Mouse (Mus musculus) embryonic facial prominence, embryonic 10.5 days (tissue): ENCODE measurements around the gene Depp1. TPM values are rescaled to one million over a fixed set of nuclear protein-coding genes. Genes with fewer than 3 reads are reported as not detected.
"Not testable (repeated sequence)": the region's sequence is repeated elsewhere in the genome, so short reads cannot be mapped to it uniquely, and the experiment has no call there.

ENCODE experiments used
- DNase-seq: peaks from one replicate; pipeline ENCODE4 v3.0.0-alpha.2; 2017; ENCODE audit warnings: low spot score
- H3K27ac ChIP-seq: fragments of 300-500 bp; sonication (generic); replicated peaks from 2 replicates; pipeline ENCODE4 v1.5.1; 2016; ENCODE audit warnings: mild to moderate bottlenecking
- H3K27me3 ChIP-seq: fragments of 300-500 bp; sonication (generic); replicated peaks from 2 replicates; pipeline ENCODE4 v1.6.1; 2016; ENCODE audit warnings: low read depth, mild to moderate bottlenecking; ENCODE audit not compliant: poor library complexity, severe bottlenecking
- H3K36me3 ChIP-seq: fragments of 300-500 bp; sonication (generic); replicated peaks from 2 replicates; pipeline ENCODE4 v1.6.1; 2016; ENCODE audit warnings: mild to moderate bottlenecking, moderate library complexity
- H3K4me1 ChIP-seq: fragments of 300-500 bp; sonication (generic); 2 replicates; pipeline ENCODE4 v1.6.1; 2016
- H3K4me3 ChIP-seq: fragments of 300-500 bp; sonication (generic); 2 replicates; pipeline ENCODE4 v1.5.1; 2016; ENCODE audit warnings: mild to moderate bottlenecking, moderate library complexity
- H3K9me3 ChIP-seq: fragments of 300-500 bp; sonication (generic); 2 replicates; pipeline ENCODE4 v1.6.1; 2016; ENCODE audit warnings: mild to moderate bottlenecking
- WGBS: fragments of 180-500 bp; shearing (Covaris S2); methylation state at CpG from one replicate; pipeline ENCODE4 v1.1.7; 2016; 5-methylcytosine and 5-hydroxymethylcytosine counted together
- polyA plus RNA-seq: library from polyadenylated mRNA; unstranded; fragments of >200 nt; fragmentation: Nextera tagmentation; extraction: Ambion mirVana; gene quantifications from 2 replicates; pipeline ENCODE4 v1.2.1, GENCODE M21; 2016

Gene Depp1
- 16.5 and 20.6 TPM in 2 replicates for polyA plus RNA-seq

DNA sequence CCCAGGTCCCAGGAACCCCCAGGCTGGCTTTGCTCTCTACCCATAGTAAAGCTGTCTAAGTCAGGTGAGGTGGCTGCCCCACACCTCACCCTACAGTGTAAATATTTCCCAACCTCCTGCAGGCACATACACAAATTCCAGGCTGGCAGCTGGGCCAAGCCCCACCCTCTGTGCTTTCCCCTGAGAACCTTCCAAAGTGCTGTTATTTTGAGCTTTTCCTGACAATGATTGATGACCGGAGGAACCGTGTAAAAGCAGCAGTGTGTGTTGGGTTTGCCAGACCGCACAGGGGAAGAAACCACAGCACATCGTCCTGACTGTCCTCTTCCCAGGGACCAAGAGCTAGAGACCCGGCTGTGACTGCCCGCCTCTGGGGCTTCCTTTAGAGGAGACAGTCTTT lies at the start of gene Depp1:
TSS of gene Depp1 (plus strand) at position 204 of the 400 bp plus-strand sequence.
- DNase-seq: no peak
- Histone ChIP-seq H3K4me3 (peak within 1 kb of the TSS; percentile 32), H3K27me3 (no peaks in the 10 kb centered on the region), H3K27ac (no peak within 1 kb of the TSS; the same call in 1 of the 2 replicates), H3K36me3 (peaks cover 7% of the 10 kb centered on the region; the same call in 1 of the 2 replicates), H3K9me3 (no peaks in the 10 kb centered on the region), H3K4me1 (peaks cover 26% of the 10 kb centered on the region)
- WGBS: 63% methylated on average over 6 of the region's 6 CpGs

GRCm38 (mm10) chr6:116600969-116601368 lies 49.4 kb upstream of the Depp1 start:
- not testable (repeated sequence) for H3K4me3 ChIP-seq, DNase-seq, H3K9me3 ChIP-seq, H3K36me3 ChIP-seq, H3K27me3 ChIP-seq, H3K4me1 ChIP-seq, H3K27ac ChIP-seq

DNA sequence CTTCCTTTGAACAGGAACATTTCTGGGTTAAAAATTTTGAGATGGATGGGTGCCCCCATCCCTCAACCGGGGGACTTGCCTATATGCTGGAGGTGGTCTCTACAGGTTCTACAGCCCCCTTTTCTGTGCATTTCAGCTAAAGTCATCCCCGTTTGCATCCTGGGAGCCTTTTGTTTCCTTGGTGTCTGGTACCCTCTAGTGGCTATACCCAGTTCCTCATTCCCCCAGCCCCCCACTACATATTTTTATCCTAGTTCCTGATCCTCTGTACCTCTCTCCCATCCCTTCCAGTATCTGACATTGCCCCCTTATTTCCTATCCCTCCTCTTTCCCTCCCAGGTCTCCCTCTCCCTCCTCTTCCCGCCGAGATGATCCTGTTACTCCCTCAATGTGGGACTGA lies 43.2 kb upstream of the Depp1 start:
- H3K4me3 ChIP-seq: no peak overlapping the region
- H3K27me3 ChIP-seq: no peaks in the 10 kb centered on the region
- 48% methylated on average over 4 of the region's 4 CpGs for WGBS
- no peaks in the 10 kb centered on the region for H3K9me3 ChIP-seq
- no peak for DNase-seq
- H3K4me1 ChIP-seq: no peaks in the 10 kb centered on the region
- no peaks in the 10 kb centered on the region for H3K36me3 ChIP-seq
- no peak overlapping the region for H3K27ac ChIP-seq

DNA sequence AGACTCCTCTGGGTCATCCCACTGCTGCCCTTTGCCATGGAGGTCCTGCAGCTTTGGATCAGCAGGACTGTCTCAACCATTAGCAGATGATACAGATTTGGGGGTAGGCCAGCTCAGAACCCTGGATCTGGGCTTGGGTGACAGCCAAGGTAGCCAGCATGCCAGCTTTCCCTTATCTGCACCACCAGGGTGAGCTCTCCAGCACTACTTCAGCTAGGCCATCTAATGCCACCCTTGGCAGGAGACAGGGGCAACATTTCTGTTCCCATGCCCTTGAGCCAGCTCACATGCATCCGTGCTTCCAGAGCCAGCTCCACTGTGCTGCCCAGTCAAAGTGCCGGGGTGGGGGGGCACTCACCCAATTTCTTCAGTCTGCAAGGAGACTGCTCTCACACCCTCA lies 34.7 kb upstream of the Depp1 start:
- WGBS: 76% methylated on average over 2 of the region's 2 CpGs
- H3K27me3 ChIP-seq: no peaks in the 10 kb centered on the region
- H3K4me3 ChIP-seq: no peak overlapping the region
- no peaks in the 10 kb centered on the region for H3K9me3 ChIP-seq
- no peak for DNase-seq
- H3K27ac ChIP-seq: no peak overlapping the region
- no peaks in the 10 kb centered on the region for H3K36me3 ChIP-seq
- no peaks in the 10 kb centered on the region for H3K4me1 ChIP-seq

GRCm38 (mm10) chr6:116618073-116618472 lies 32.3 kb upstream of the Depp1 start:
- Histone ChIP-seq H3K36me3 (no peaks in the 10 kb centered on the region), H3K27me3 (no peaks in the 10 kb centered on the region), H3K4me3 (no peak overlapping the region), H3K27ac (no peak overlapping the region), H3K9me3 (no peaks in the 10 kb centered on the region), H3K4me1 (peaks cover 10% of the 10 kb centered on the region; the same call in 1 of the 2 replicates)
- DNase-seq: no peak

GRCm38 (mm10) chr6:116621318-116622023 lies 28.9 kb upstream of the Depp1 start:
- Histone ChIP-seq H3K27ac (no peak overlapping the region), H3K36me3 (peaks cover 23% of the 10 kb centered on the region), H3K9me3 (no peaks in the 10 kb centered on the region), H3K4me3 (no peak overlapping the region), H3K27me3 (no peaks in the 10 kb centered on the region), H3K4me1 (peaks cover 10% of the 10 kb centered on the region; the same call in 1 of the 2 replicates)
- DNase-seq: no peak
- WGBS: 56% methylated on average over 8 of the region's 8 CpGs

- not testable (repeated sequence) for H3K4me3 ChIP-seq, H3K27ac ChIP-seq, DNase-seq
Observed at GRCm38 (mm10) chr6:116626417-116626816, 24.0 kb upstream of the Depp1 start.

GRCm38 (mm10) chr6:116628095-116628494 lies 22.3 kb upstream of the Depp1 start:
- H3K9me3 ChIP-seq: no peaks in the 10 kb centered on the region
- DNase-seq: no peak
- H3K4me3 ChIP-seq: peak overlapping the region; percentile 76
- H3K4me1 ChIP-seq: peaks cover 11% of the 10 kb centered on the region
- H3K36me3 ChIP-seq: peaks cover 31% of the 10 kb centered on the region
- no peaks in the 10 kb centered on the region for H3K27me3 ChIP-seq
- H3K27ac ChIP-seq: peak overlapping the region; percentile 99
- 31% methylated on average over 9 of the region's 9 CpGs for WGBS

More at GRCm38 (mm10) chr6:116626417-116626816, 24.0 kb upstream of the Depp1 start:
- H3K9me3 ChIP-seq, H3K27me3 ChIP-seq: not testable (repeated sequence)
- Histone ChIP-seq H3K4me1 (peaks cover 16% of the 10 kb centered on the region), H3K36me3 (peaks cover 31% of the 10 kb centered on the region)
- 95% methylated on average over 9 of the region's 9 CpGs for WGBS

GRCm38 (mm10) chr6:116628539-116629171 lies 21.8 kb upstream of the Depp1 start, which contains the start of gene Zfp422:
Zfp422 (minus strand) TSS chr6:116628999.
- Histone ChIP-seq H3K27ac (peak within 1 kb of the TSS; percentile 99), H3K4me3 (peak within 1 kb of the TSS; percentile 76), H3K4me1 (peaks cover 11% of the 10 kb centered on the region), H3K36me3 (peaks cover 31% of the 10 kb centered on the region), H3K9me3 (no peaks in the 10 kb centered on the region), H3K27me3 (no peaks in the 10 kb centered on the region)
- WGBS: under 1% methylated on average over 56 of the region's 56 CpGs
- DNase-seq: peak; percentile 87

- no peaks in the 10 kb centered on the region for H3K27me3 ChIP-seq
- 92% methylated on average over 10 of the region's 10 CpGs for WGBS
- DNase-seq: no peak
- peaks cover 11% of the 10 kb centered on the region for H3K4me1 ChIP-seq
- no peak overlapping the region for H3K4me3 ChIP-seq
- H3K9me3 ChIP-seq: no peaks in the 10 kb centered on the region
- H3K27ac ChIP-seq: peak overlapping the region; percentile 35; the same call in 1 of the 2 replicates
- peaks cover 25% of the 10 kb centered on the region for H3K36me3 ChIP-seq
Observed at GRCm38 (mm10) chr6:116629766-116630165, 20.6 kb upstream of the Depp1 start.

GRCm38 (mm10) chr6:116632129-116632528 lies 18.3 kb upstream of the Depp1 start:
- peaks cover 21% of the 10 kb centered on the region for H3K4me1 ChIP-seq
- H3K27ac ChIP-seq: no peak overlapping the region
- 49% methylated on average over 1 of the region's 1 CpGs for WGBS
- H3K4me3 ChIP-seq: no peak overlapping the region
- DNase-seq: peak; percentile 67
- H3K36me3 ChIP-seq: peaks cover 2% of the 10 kb centered on the region
- no peaks in the 10 kb centered on the region for H3K9me3 ChIP-seq
- H3K27me3 ChIP-seq: no peaks in the 10 kb centered on the region

- no peak for DNase-seq
- H3K36me3 ChIP-seq: peaks cover 5% of the 10 kb centered on the region; the same call in 1 of the 2 replicates
- no peaks in the 10 kb centered on the region for H3K9me3 ChIP-seq
- no peak overlapping the region for H3K4me3 ChIP-seq
- H3K27me3 ChIP-seq: no peaks in the 10 kb centered on the region
- peaks cover 20% of the 10 kb centered on the region for H3K4me1 ChIP-seq
- H3K27ac ChIP-seq: no peak overlapping the region
- 88% methylated on average over 17 of the region's 17 CpGs for WGBS
Observed at GRCm38 (mm10) chr6:116633741-116634695, 16.4 kb upstream of the Depp1 start.
